Mouse (Mus musculus) E14TG2a.4 (cell line): ENCODE data around the gene Kirrel3.

Experiments
- H3K27me3 ChIP-seq: 2 replicates; pipeline ENCODE4 v1.6.1; 2014; ENCODE audit warnings: low read length, control low read depth; ENCODE audit not compliant: insufficient read depth
- H3K36me3 ChIP-seq: 2 replicates; pipeline ENCODE4 v1.6.1; 2014; ENCODE audit warnings: low read length, control low read depth; ENCODE audit not compliant: insufficient read depth
- H3K4me1 ChIP-seq: replicated peaks from 2 replicates; pipeline ENCODE4 v1.6.1; 2014; ENCODE audit warnings: low read depth, low read length, control low read depth
- H3K4me3 ChIP-seq: replicated peaks from 2 replicates; pipeline ENCODE4 v1.5.1; 2014; ENCODE audit warnings: mild to moderate bottlenecking, low read length
- H3K9me3 ChIP-seq: 2 replicates; pipeline ENCODE4 v1.6.1; 2014; ENCODE audit warnings: low read length, control low read depth
- CTCF ChIP-seq: conservative IDR thresholded peaks from 2 replicates; pipeline ENCODE4 v1.5.1; 2014; ENCODE audit warnings: low read length
- NANOG ChIP-seq: IDR thresholded peaks from 2 replicates; pipeline ENCODE4 v1.6.1; 2014; ENCODE audit warnings: borderline replicate concordance, low read length, mixed read lengths
- POU5F1 ChIP-seq: IDR thresholded peaks from 2 replicates; pipeline ENCODE4 v1.6.1; 2014; ENCODE audit warnings: low read length, borderline replicate concordance

The Kirrel3 gene

DNA sequence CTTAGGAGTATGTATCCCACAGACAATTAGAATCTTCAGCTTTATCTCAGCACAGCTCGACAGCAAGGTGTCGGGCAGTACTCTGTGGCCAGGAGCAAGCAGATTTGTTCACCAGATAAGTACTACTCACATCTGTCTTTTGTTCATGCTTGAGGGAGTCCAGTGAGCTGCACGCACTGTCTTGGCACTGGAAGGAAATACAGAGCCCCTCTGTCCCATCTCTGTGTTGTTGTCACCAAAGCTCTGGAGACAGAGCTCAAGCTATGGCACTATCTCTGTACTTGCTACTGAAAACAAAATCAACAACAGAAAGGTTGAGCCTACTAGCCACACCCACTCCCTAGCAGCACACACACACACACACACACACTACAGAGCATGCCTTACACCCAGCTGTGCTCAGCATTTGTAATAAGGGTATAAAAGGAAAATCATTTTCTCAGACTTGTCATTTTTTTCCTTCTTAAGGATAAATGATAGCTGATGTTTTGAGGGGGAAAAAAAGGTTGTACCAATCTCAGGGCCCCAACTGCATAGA lies 106.4 kb downstream of the Kirrel3 start:
- Histone ChIP-seq H3K27me3 (no peaks in the 10 kb centered on the region), H3K4me3 (no peak overlapping the region), H3K36me3 (no peaks in the 10 kb centered on the region), H3K9me3 (no peaks in the 10 kb centered on the region; the same call in 1 of the 2 replicates), H3K4me1 (no peaks in the 10 kb centered on the region)
- TF ChIP-seq POU5F1: no peak

DNA sequence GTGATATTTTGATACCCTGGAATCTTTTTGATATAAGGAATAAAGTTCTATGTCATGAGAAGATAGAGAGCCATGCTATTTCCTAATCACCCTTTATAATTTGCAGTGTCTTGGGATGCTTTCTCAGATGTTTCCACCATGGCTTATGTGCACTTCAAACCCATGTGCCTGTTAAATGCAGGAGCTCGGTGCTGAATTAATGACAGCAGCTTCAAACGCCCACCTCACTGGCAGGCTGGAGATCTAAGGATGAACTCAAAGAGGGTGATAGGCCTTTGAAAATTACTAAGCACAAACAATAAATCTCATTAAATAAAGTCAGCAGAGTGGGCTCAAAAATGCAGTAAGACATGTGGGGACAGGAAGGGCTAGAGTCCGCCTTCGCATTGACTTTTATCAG lies 108.2 kb downstream of the Kirrel3 start:
- H3K27me3 ChIP-seq: no peaks in the 10 kb centered on the region
- H3K4me1 ChIP-seq: no peaks in the 10 kb centered on the region
- H3K4me3 ChIP-seq: no peak overlapping the region
- no peak for TF ChIP-seq NANOG
- TF ChIP-seq CTCF: no peak
- no peak for TF ChIP-seq POU5F1
- no peaks in the 10 kb centered on the region for H3K36me3 ChIP-seq
- H3K9me3 ChIP-seq: no peaks in the 10 kb centered on the region; the same call in 1 of the 2 replicates

DNA sequence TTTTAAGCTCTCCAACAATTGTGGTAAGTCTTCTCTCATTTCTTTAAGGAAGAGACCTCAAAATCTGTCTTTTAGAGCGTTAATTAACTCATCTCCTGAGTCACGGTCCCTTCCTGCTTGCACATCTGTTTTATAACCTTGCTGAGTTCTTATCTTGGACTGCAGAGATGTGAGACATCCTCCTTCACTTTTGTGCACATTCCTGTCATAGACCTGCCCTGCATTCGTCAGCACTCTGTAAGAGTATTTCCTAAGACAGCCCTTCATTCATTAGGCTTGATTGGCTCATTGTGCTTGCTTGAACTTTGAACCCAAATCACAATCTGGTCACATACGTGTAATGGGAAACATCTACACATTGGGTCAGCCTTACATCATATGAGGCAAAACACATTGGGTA lies 114.6 kb downstream of the Kirrel3 start:
- H3K27me3 ChIP-seq: no peaks in the 10 kb centered on the region
- TF ChIP-seq POU5F1 (no peak), CTCF (no peak), NANOG (no peak)
- no peak overlapping the region for H3K4me3 ChIP-seq
- no peaks in the 10 kb centered on the region for H3K4me1 ChIP-seq
- H3K9me3 ChIP-seq: no peaks in the 10 kb centered on the region
- H3K36me3 ChIP-seq: no peaks in the 10 kb centered on the region

DNA sequence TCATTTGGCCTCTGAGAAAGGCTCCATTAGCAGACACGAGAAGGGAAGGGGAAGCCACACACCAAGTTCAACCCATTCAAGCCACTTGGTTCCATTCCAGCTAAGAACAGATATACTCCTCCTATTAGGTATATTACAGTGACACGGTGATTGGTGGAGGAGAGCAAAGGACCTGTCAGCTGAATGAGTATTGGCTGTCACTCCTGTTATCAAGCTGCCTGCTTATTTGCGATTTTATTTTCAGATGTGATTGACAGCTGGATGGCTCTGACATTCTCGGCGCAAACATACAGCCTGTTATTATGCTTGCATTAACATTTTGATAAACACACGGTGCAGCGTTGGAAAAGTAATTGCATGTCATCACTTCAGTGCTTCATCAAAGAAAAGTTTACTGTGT lies 118.1 kb downstream of the Kirrel3 start:
- no peak overlapping the region for H3K4me3 ChIP-seq
- H3K36me3 ChIP-seq: no peaks in the 10 kb centered on the region
- peaks cover 8% of the 10 kb centered on the region for H3K9me3 ChIP-seq
- no peaks in the 10 kb centered on the region for H3K4me1 ChIP-seq
- TF ChIP-seq NANOG (no peak), POU5F1 (no peak), CTCF (no peak)
- H3K27me3 ChIP-seq: no peaks in the 10 kb centered on the region

DNA sequence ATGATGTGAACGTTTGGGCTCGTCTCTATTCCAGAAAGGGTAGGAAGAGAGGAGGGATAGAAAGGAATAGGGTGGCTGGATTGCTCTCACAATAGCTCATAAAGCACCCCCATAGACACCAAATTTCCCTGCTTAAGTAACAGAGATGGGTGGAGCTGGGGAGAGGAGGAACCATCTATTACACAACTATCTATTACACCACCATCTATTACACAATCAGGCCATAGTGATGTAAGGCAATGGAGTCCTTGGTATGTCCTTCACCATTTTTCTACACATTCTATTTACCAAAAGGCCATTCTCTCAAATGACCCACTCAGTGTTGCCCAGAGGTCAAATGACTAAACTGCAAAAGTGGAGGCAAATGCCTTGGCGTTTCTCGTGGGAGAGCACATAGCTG lies 119.2 kb downstream of the Kirrel3 start:
- no peaks in the 10 kb centered on the region for H3K4me1 ChIP-seq
- H3K4me3 ChIP-seq: no peak overlapping the region
- no peaks in the 10 kb centered on the region for H3K27me3 ChIP-seq
- peaks cover 9% of the 10 kb centered on the region for H3K9me3 ChIP-seq
- TF ChIP-seq POU5F1 (no peak), NANOG (no peak), CTCF (no peak)
- no peaks in the 10 kb centered on the region for H3K36me3 ChIP-seq

DNA sequence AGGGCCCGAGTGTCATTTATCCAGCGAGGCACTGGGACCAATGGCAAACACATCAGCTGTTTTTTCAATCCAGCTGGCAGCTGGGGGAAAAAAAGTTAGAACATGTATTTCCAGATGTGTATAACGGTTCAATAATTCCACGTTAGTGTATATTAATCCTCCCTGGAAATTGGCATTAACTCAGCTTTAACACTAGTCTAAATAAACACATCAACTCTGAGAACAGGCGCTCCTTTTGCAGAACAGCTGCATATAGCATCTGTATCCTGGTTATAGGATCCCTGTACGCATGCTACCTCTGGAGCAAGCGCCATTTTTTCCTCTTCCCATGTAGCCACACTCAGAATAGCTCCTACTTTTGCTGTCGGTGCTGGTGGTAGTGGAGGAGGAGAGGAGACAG lies 119.8 kb downstream of the Kirrel3 start:
- Histone ChIP-seq H3K4me1 (no peaks in the 10 kb centered on the region), H3K4me3 (no peak overlapping the region), H3K36me3 (no peaks in the 10 kb centered on the region), H3K27me3 (no peaks in the 10 kb centered on the region), H3K9me3 (peaks cover 9% of the 10 kb centered on the region)
- no peak for TF ChIP-seq CTCF
- no peak for TF ChIP-seq NANOG
- TF ChIP-seq POU5F1: no peak

DNA sequence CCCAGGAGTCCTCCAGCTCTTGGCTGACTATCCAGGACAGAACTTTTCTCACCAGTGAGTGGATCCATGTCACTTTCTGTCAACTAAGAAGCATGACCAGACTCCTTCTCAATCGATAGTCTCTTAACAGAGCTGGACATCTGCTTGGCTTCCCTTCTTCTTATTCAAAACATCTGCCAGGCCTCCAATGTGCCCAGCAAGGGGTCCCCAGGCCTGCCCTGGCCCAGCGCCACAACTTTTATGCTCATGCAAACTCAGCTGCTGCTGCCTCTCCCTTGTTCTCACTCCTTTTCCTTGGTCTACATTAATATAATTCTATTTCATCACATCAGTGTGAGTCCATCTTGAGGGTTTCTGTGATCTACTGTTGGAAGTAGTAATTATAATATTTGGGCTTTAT lies 122.3 kb downstream of the Kirrel3 start:
- Histone ChIP-seq H3K36me3 (no peaks in the 10 kb centered on the region), H3K27me3 (no peaks in the 10 kb centered on the region), H3K4me1 (no peaks in the 10 kb centered on the region), H3K4me3 (no peak overlapping the region), H3K9me3 (peaks cover 9% of the 10 kb centered on the region)
- no peak for TF ChIP-seq NANOG
- no peak for TF ChIP-seq CTCF
- TF ChIP-seq POU5F1: no peak

DNA sequence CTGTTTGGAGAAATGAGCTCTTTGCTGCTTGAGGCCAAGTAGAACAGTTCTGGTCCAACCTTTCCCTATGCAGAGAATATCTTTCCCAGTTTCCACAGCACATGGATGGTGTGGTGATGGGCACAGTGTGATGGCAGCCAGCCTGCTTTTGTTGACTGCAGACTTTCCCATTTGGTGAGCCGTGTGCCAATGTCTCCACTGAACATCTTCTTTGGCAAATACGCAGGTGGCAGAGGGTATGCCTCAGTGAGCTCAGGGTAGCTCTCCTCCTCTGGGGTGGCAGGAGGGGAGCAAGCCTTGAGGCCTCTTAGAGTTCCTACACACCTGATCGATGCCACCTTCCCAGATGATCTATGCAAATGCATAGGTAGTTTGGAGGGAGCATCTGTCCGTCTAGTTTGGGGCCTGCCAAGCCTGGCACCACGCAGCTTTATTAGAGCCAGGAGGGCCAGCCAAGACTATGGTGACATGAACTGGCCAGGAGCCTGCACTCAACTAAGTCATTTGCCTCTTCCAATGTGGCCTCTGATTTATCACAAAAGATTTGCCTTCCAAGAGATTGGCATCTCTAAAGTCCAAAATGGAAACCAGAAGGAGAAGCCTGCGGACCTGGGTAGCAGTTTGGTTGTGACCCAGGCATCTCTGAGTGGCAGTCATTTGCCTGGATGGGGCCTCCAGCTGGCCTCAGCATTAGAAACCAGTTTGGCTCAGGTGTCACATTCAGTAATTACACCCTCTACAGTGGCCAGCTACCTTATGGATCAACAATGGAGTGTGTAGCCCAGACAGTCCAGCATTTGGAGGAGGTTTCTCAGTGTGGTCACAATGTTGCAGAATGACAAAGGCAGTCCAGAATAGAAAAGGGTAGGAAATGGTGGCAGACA lies 127.4 kb downstream of the Kirrel3 start:
- Histone ChIP-seq H3K27me3 (no peaks in the 10 kb centered on the region), H3K4me1 (peaks cover 7% of the 10 kb centered on the region; the same call in 1 of the 2 replicates), H3K36me3 (no peaks in the 10 kb centered on the region), H3K9me3 (peaks cover 7% of the 10 kb centered on the region), H3K4me3 (no peak overlapping the region)
- TF ChIP-seq NANOG (no peak), CTCF (no peak), POU5F1 (no peak)

DNA sequence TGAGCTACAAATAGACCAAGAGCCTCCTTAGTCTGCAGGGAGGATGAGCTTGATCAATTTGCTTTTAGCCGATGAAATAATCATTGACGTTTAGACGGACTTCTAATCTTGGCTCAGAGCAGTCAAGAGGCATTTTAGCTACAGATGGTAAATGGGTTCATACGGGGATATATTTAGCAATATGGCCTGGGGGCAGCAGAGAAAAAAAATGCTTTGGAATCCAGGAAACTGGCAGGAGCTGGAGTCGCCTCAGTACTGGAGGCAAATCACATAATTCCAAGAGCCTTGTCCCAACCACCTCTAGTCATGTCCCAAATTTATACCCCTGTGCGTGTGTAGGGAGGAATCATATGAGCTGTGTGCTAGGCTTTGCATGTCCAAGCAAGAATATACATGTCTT lies 132.4 kb downstream of the Kirrel3 start:
- no peak overlapping the region for H3K4me3 ChIP-seq
- 0 out of 2 replicates have a peak, but pooled peaks cover 4% of the 10 kb centered on the region for H3K27me3 ChIP-seq
- no peaks in the 10 kb centered on the region for H3K36me3 ChIP-seq
- no peak for TF ChIP-seq CTCF
- no peak for TF ChIP-seq NANOG
- no peak for TF ChIP-seq POU5F1
- H3K9me3 ChIP-seq: no peaks in the 10 kb centered on the region
- peaks cover 8% of the 10 kb centered on the region; the same call in 1 of the 2 replicates for H3K4me1 ChIP-seq
